Mouse (Mus musculus) lung, adult 2 months (tissue): Measurements from ENCODE around the gene Flnb. TPM values are rescaled to one million over a fixed set of nuclear protein-coding genes. Genes with fewer than 3 reads are reported as not detected.
A peak's percentile ranks its signal among the peaks of the same experiment; 100 is the strongest.

Experiments
- DNase-seq: peaks from one replicate; pipeline ENCODE4 v3.0.0; 2022
- H3K4me1 ChIP-seq: fragments of 200-500 bp; 2 replicates; pipeline ENCODE4 v1.6.1; 2011; ENCODE audit warnings: low read length; ENCODE audit not compliant: control insufficient read depth, insufficient read depth
- H3K4me3 ChIP-seq: fragments of 200-500 bp; replicated peaks from 2 replicates; pipeline ENCODE3; 2011; ENCODE audit warnings: low read depth, mild to moderate bottlenecking, control low read depth, low read length; ENCODE audit errors: extremely low read depth
- CTCF ChIP-seq: fragments of 200-500 bp; IDR thresholded peaks from 2 replicates; pipeline ENCODE4 v1.5.1; 2011; ENCODE audit warnings: mild to moderate bottlenecking, low read length, control low read depth; ENCODE audit not compliant: insufficient read depth
- POLR2A ChIP-seq: fragments of 200-500 bp; IDR thresholded peaks from 2 replicates; pipeline ENCODE4 v1.6.1; 2011; ENCODE audit warnings: low read depth, mild to moderate bottlenecking, control low read depth, low read length, borderline replicate concordance; ENCODE audit errors: extremely low read depth
- WGBS: fragments of 180-500 bp; shearing (Covaris S2); methylation state at CpG from one replicate; pipeline ENCODE4 v1.1.7; 2018; 5-methylcytosine and 5-hydroxymethylcytosine counted together
- polyA plus RNA-seq: library from polyadenylated mRNA; depleted of rRNA; stranded (reverse); fragments of >200 nt; gene quantifications from 2 replicates; pipeline ENCODE4 v1.2.3, GENCODE M21; 2012

The Flnb gene
- polyA plus RNA-seq, 1 experiment, result 26.4 TPM

DNA sequence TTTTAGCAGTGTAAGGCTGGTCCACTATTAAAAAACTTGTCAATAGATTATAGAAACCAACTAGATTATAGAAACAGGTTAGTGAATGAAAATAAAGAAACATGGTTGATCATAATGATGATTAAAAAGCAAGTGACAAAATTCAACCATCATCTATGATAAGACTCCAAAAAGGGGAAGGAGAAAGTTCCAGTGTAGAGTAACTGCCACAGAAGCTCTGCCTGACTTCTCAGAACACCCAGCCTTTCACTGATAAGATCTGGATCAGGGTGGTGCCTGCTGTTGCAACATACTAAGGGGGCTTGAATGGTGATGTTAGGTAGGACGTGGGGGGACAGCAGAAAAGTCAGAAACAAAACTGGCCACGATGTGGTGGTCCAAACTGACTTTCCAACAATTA lies 60.2 kb downstream of the Flnb start:
- DNase-seq, result no peak
- Histone ChIP-seq H3K4me1 (peaks cover 13% of the 10 kb centered on the region), H3K4me3 (no peak overlapping the region)
- TF ChIP-seq CTCF, result no peak
- no peak for TF ChIP-seq POLR2A
- 71% methylated on average over 2 of the region's 2 CpGs for WGBS

DNA sequence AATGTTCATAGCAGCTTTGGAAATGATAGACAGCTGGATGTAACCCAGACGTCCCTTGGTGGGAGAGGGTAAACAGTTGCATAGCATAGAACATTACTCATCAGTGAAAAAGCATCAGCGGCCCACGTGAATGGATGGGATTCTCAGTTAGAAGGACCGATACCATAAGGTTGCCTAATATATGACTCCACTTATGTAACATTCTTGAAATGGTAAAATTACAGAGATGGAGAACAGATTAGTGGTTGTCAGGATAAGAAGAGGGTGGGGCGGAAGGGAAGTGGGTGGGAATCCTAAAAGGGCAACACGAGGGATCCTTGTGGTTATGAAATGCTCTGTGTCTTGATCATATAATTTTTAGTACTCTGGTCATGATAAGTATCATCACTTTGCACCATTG lies 62.6 kb downstream of the Flnb start:
- TF ChIP-seq POLR2A (no peak), CTCF (no peak)
- WGBS, result 83% methylated on average over 6 of the region's 6 CpGs
- Histone ChIP-seq H3K4me1 (no peaks in the 10 kb centered on the region), H3K4me3 (no peak overlapping the region)
- DNase-seq, result no peak

DNA sequence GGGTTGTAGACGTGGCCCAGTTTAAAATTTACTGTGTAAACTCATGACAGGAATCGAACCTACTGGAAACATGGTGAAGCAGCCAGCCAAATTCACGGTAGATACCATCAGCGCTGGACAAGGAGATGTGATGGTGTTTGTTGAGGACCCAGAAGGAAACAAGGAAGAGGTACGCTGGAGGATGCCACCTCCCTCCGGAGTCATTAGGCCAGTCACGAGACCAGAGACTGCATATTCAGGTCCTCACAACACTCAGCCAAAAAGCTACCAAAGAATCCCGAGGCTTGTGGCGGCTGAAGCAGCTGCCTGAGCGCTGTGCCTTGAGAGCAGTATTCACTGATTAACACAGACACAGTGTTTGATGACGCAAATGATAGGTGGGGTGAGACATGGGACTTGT lies 63.8 kb downstream of the Flnb start:
- 91% methylated on average over 11 of the region's 11 CpGs for WGBS
- no peak for TF ChIP-seq POLR2A
- no peak for TF ChIP-seq CTCF
- DNase-seq, result no peak

DNA sequence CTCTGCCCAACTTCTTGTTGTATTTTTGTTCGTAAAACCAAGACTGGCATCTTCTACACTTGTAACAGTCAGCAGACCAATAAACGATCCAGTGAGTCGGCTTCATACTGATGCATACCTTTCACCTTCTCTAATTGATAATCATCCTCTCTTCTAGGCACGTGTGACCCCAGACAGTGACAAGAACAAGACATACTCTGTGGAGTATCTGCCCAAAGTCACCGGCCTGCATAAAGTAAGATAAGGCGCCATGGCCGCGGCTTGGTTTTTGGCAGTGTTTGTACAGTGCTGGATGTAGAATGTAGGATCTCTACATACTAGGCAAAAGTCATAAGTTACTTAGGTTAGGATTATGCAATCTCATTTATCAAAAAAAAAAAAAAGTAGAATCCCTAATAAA lies 64.3 kb downstream of the Flnb start:
- no peak for DNase-seq

More for the DNA sequence above, 63.8 kb downstream of the Flnb start:
- Histone ChIP-seq H3K4me3 (no peak overlapping the region), H3K4me1 (no peaks in the 10 kb centered on the region)

DNA sequence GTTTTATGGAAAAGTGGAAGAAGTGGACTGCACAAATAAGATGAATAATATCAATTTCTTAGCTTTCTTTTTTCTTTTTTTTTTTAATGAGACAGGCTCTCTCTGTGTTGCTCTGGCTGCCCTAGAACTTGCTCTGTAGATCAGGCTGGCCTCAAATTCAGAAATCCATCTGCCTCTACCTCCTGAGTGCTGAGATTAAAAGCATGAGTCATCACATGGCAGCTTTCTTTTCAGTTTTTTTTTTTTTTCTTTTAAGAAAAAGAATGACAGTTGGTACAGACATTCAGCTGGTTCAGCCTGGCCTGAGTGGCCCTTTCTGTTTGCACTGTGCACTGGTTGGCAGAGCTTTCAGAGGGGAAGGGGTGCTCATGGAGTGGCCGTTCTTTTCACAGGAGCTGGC lies 66.4 kb downstream of the Flnb start:
- Histone ChIP-seq H3K4me3 (no peak overlapping the region), H3K4me1 (no peaks in the 10 kb centered on the region)
- WGBS, result 87% methylated on average over 1 of the region's 1 CpGs
- DNase-seq, result no peak
- TF ChIP-seq POLR2A (no peak), CTCF (no peak)

More for the DNA sequence above, 64.3 kb downstream of the Flnb start:
- H3K4me1 ChIP-seq, result no peaks in the 10 kb centered on the region
- 90% methylated on average over 8 of the region's 8 CpGs for WGBS
- TF ChIP-seq POLR2A (no peak), CTCF (no peak)
- H3K4me3 ChIP-seq, result no peak overlapping the region

DNA sequence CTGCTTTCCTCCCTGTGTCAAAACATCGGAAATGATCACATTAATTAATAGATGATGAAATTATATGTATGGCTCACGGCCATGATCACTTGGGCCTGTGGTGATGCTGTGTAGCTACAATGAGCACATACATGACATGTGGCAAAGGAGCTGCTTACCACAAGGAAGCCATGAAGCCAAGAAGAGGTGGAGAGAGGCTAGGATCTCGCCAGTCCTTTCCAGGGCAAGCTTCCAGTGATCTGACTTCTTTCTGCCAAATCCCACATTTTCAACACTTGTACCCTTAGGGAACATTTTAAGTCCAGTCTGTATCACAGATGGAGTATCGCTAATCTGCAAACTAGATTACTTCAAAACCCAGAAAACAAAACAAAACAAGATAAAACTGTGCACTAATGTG lies 67.1 kb downstream of the Flnb start:
- H3K4me3 ChIP-seq, result no peak overlapping the region
- WGBS, result 79% methylated on average over 4 of the region's 4 CpGs
- H3K4me1 ChIP-seq, result no peaks in the 10 kb centered on the region
- TF ChIP-seq POLR2A (no peak), CTCF (no peak)
- no peak for DNase-seq

DNA sequence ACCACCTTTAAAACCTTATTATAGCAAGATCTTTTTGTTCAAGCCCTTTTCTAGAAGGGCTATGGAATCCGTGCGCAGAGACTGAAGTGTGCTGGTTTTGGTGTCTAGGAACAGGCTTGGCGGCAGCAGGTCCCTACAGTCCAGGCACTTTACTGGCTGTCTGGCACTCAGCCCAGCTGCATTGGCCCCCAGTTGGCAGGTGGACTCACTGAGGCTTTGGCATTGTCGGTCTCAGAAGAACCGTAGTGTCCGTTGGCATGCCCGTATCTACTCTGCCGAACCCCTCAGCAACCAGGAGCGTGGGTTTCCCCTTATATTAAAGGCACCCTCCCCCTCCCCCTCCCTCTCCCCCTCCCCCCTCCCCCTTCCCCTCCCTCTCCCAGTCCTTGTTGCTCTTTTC lies 67.8 kb downstream of the Flnb start:
- H3K4me3 ChIP-seq, result no peak overlapping the region
- WGBS, result 73% methylated on average over 9 of the region's 9 CpGs
- no peak for DNase-seq
- TF ChIP-seq CTCF (no peak), POLR2A (no peak)
- H3K4me1 ChIP-seq, result no peaks in the 10 kb centered on the region

DNA sequence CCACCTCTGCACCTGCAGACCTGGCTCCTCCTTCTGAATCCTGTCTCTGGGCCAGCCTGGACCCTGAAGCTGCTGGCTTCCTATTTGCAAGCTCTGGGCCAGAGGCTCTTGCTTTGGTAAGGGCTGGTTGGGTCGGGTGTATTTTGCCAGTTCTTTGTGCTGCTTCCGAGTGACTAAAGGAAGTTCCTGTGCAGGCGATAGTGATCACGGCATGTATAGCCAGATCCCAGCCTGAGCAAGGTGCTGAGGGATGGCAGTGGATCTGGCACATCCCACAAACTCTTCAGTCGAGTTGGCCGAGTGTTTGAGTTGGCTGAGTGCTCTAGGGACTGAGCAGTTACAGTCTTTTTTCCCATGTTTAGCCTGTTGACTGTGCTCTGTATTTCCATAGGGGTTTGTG lies 68.3 kb downstream of the Flnb start:
- 66% methylated on average over 6 of the region's 6 CpGs for WGBS
- Histone ChIP-seq H3K4me1 (no peaks in the 10 kb centered on the region), H3K4me3 (no peak overlapping the region)
- no peak for TF ChIP-seq POLR2A
- no peak for TF ChIP-seq CTCF
- peak; percentile 25 for DNase-seq

DNA sequence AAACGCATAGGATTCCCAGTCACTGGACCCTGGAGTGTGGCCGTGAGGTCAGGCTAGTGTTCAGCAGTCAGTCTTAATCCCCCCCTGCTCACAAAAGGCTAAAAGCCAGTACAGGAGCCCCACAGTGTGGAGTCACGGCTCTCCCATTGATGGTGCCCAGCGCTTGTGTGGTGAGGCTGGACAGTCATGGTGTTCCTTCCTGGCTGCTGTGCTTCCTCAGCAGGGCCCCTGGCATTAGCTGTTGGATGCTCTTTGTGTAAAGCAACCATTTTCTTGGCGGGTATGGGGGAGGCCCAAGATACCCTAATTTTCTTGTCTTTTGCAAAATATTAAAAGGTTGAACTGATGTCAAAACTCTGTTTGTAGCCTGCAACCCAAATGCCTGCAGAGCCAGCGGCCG lies 69.4 kb downstream of the Flnb start:
- no peak overlapping the region for H3K4me3 ChIP-seq
- 94% methylated on average over 7 of the region's 7 CpGs for WGBS
- TF ChIP-seq CTCF (no peak), POLR2A (no peak)
- DNase-seq, result no peak
- H3K4me1 ChIP-seq, result no peaks in the 10 kb centered on the region

DNA sequence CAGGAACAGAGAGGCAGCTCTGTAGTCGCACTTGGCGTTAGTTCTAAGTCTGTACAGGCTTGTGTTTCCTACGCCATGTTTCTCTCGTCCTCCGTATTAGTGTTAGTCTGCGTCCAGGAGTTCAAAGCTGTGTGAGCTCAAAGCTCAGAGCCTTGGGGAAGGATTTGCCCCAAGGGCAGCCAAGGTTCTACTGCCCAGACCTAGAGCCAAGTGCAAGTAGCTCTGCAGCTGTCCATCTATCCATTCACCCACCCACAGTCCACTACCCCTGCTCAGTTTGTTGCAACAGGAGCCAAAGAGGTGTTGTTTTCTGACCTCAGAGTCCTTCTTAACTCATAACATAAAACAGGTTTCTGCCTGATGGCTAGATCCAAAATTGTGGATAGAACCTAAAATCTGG lies 70.5 kb downstream of the Flnb start:
- no peak for DNase-seq
- Histone ChIP-seq H3K4me3 (no peak overlapping the region), H3K4me1 (no peaks in the 10 kb centered on the region)
- no peak for TF ChIP-seq CTCF
- TF ChIP-seq POLR2A, result no peak
- WGBS, result 86% methylated on average over 6 of the region's 6 CpGs
